Mouse (Mus musculus) liver, embryonic 16.5 days (tissue): Measurements from ENCODE around the gene Otop2. TPM values are rescaled to one million over a fixed set of nuclear protein-coding genes. Genes with fewer than 3 reads are reported as not detected.

ENCODE experiments used
- ATAC-seq: fragments of 200-750 bp; cut with Nextera tagmentation; 2 replicates; pipeline ENCODE4 v1.8.0; 2017; ENCODE audit warnings: low read depth, mild to moderate bottlenecking, moderate number of reproducible peaks, moderate library complexity
- H3K27ac ChIP-seq: fragments of 300-500 bp; sonication (generic); 2 replicates; pipeline ENCODE4 v1.5.1; 2014; ENCODE audit warnings: mild to moderate bottlenecking, low read length
- H3K27me3 ChIP-seq: fragments of 300-500 bp; sonication (generic); 2 replicates; pipeline ENCODE4 v1.6.1; 2014; ENCODE audit warnings: low read depth, low read length, mixed read lengths; ENCODE audit not compliant: control insufficient read depth, insufficient read depth
- H3K36me3 ChIP-seq: fragments of 300-500 bp; sonication (generic); 2 replicates; pipeline ENCODE4 v1.6.1; 2014; ENCODE audit warnings: mild to moderate bottlenecking; ENCODE audit not compliant: control insufficient read depth, insufficient read depth
- H3K4me1 ChIP-seq: fragments of 300-500 bp; sonication (generic); 2 replicates; pipeline ENCODE4 v1.6.1; 2014; ENCODE audit warnings: low read depth, low read length, mixed read lengths; ENCODE audit not compliant: control insufficient read depth
- H3K4me2 ChIP-seq: fragments of 300-500 bp; sonication (generic); 2 replicates; pipeline ENCODE4 v1.6.1; 2014; ENCODE audit warnings: low read depth, low read length, mixed read lengths
- H3K4me3 ChIP-seq: fragments of 300-500 bp; sonication (generic); 2 replicates; pipeline ENCODE4 v1.5.1; 2014; ENCODE audit warnings: low read depth, mild to moderate bottlenecking, low read length
- H3K9ac ChIP-seq: fragments of 300-500 bp; sonication (generic); 2 replicates; pipeline ENCODE4 v1.6.1; 2014; ENCODE audit warnings: low read depth, low read length
- H3K9me3 ChIP-seq: fragments of 300-500 bp; sonication (generic); replicated peaks from 2 replicates; pipeline ENCODE4 v1.6.1; 2016; ENCODE audit warnings: low read length; ENCODE audit not compliant: control insufficient read depth
- WGBS: fragments of 180-500 bp; shearing (Covaris S2); extraction: QIAGEN DNeasy Blood & Tissue Kit; methylation state at CpG from one replicate; pipeline ENCODE4 v1.1.7; 2014; ENCODE audit not compliant: insufficient replicate concordance; 5-methylcytosine and 5-hydroxymethylcytosine counted together
- polyA plus RNA-seq: library from polyadenylated mRNA; unstranded; fragments of >200 nt; fragmentation: Nextera tagmentation; extraction: Ambion mirVana; gene quantifications from 2 replicates; pipeline ENCODE4 v1.2.1, GENCODE M21; 2015

Otop2 gene
- polyA plus RNA-seq, 1 experiment from 2014 or later, result not detected

- no peaks in the 10 kb centered on the region for H3K36me3 ChIP-seq
- H3K4me1 ChIP-seq, result no peaks in the 10 kb centered on the region
- no peak overlapping the region for H3K27ac ChIP-seq
- ATAC-seq, result no peak
- no peak overlapping the region for H3K4me3 ChIP-seq
- WGBS, result 40% methylated on average over 3 of the region's 3 CpGs
- no peaks in the 10 kb centered on the region for H3K9me3 ChIP-seq
- H3K27me3 ChIP-seq, result no peaks in the 10 kb centered on the region
- H3K9ac ChIP-seq, result no peak overlapping the region
- H3K4me2 ChIP-seq, result no peak overlapping the region
Observed at GRCm38 (mm10) chr11:115359293-115359692, 52.3 kb downstream of the Otop2 start.

- no peaks in the 10 kb centered on the region for H3K9me3 ChIP-seq
Observed at GRCm38 (mm10) chr11:115359726-115360125, 52.8 kb downstream of the Otop2 start.

GRCm38 (mm10) chr11:115364136-115364535, 57.2 kb downstream of the Otop2 start:
- no peak overlapping the region for H3K27ac ChIP-seq
- no peaks in the 10 kb centered on the region for H3K36me3 ChIP-seq
- peaks cover 31% of the 10 kb centered on the region for H3K27me3 ChIP-seq
- H3K9me3 ChIP-seq, result no peaks in the 10 kb centered on the region
- no peak overlapping the region for H3K9ac ChIP-seq
- H3K4me2 ChIP-seq, result no peak overlapping the region
- no peak for ATAC-seq
- H3K4me1 ChIP-seq, result peaks cover 4% of the 10 kb centered on the region
- H3K4me3 ChIP-seq, result no peak overlapping the region
- WGBS, result 77% methylated on average over 3 of the region's 3 CpGs

More at GRCm38 (mm10) chr11:115359726-115360125, 52.8 kb downstream of the Otop2 start:
- ATAC-seq, result no peak
- Histone ChIP-seq H3K9ac (no peak overlapping the region), H3K4me2 (no peak overlapping the region), H3K36me3 (no peaks in the 10 kb centered on the region), H3K27ac (no peak overlapping the region), H3K27me3 (no peaks in the 10 kb centered on the region), H3K4me1 (no peaks in the 10 kb centered on the region), H3K4me3 (no peak overlapping the region)
- WGBS, result 49% methylated on average over 6 of the region's 6 CpGs

GRCm38 (mm10) chr11:115366039-115366705, 59.2 kb downstream of the Otop2 start:
- Histone ChIP-seq H3K9me3 (no peaks in the 10 kb centered on the region), H3K4me3 (no peak overlapping the region), H3K9ac (no peak overlapping the region), H3K4me1 (peaks cover 4% of the 10 kb centered on the region), H3K27ac (no peak overlapping the region), H3K27me3 (peaks cover 33% of the 10 kb centered on the region), H3K4me2 (no peak overlapping the region), H3K36me3 (no peaks in the 10 kb centered on the region)
- 18% methylated on average over 7 of the region's 7 CpGs for WGBS
- no peak for ATAC-seq

- Histone ChIP-seq H3K27me3 (peaks cover 37% of the 10 kb centered on the region), H3K9me3 (no peaks in the 10 kb centered on the region), H3K4me2 (peak overlapping the region; percentile 65), H3K27ac (no peak overlapping the region), H3K36me3 (no peaks in the 10 kb centered on the region), H3K9ac (peak overlapping the region; percentile 14; the same call in 1 of the 2 replicates), H3K4me1 (peaks cover 4% of the 10 kb centered on the region), H3K4me3 (peak overlapping the region; percentile 47)
- 6% methylated on average over 28 of the region's 28 CpGs for WGBS
- no peak for ATAC-seq
Observed at GRCm38 (mm10) chr11:115366706-115367394, 59.9 kb downstream of the Otop2 start.

- WGBS, result under 1% methylated on average over 39 of the region's 39 CpGs
- Histone ChIP-seq H3K4me2 (peak within 1 kb of the TSS; percentile 65), H3K9ac (peak within 1 kb of the TSS; percentile 17; the same call in 1 of the 2 replicates), H3K4me1 (peaks cover 4% of the 10 kb centered on the region), H3K36me3 (no peaks in the 10 kb centered on the region), H3K4me3 (peak within 1 kb of the TSS; percentile 47), H3K27ac (no peak within 1 kb of the TSS), H3K27me3 (peaks cover 37% of the 10 kb centered on the region), H3K9me3 (no peaks in the 10 kb centered on the region)
- peak; percentile 79 for ATAC-seq
Observed at GRCm38 (mm10) chr11:115367395-115367944, 60.5 kb downstream of the Otop2 start, which contains the start of gene Hid1. Gene Hid1, minus strand, starts transcription at chr11:115367756.

GRCm38 (mm10) chr11:115370368-115370767, 63.4 kb downstream of the Otop2 start:
- no peak for ATAC-seq

GRCm38 (mm10) chr11:115371354-115371753, 64.4 kb downstream of the Otop2 start:
- no peak overlapping the region for H3K4me3 ChIP-seq
- no peaks in the 10 kb centered on the region for H3K9me3 ChIP-seq
- H3K36me3 ChIP-seq, result no peaks in the 10 kb centered on the region
- peaks cover 7% of the 10 kb centered on the region for H3K4me1 ChIP-seq
- no peak overlapping the region for H3K27ac ChIP-seq
- no peak for ATAC-seq
- 49% methylated on average over 8 of the region's 8 CpGs for WGBS
- H3K9ac ChIP-seq, result no peak overlapping the region
- no peak overlapping the region for H3K4me2 ChIP-seq
- H3K27me3 ChIP-seq, result peaks cover 47% of the 10 kb centered on the region

More at GRCm38 (mm10) chr11:115370368-115370767, 63.4 kb downstream of the Otop2 start:
- Histone ChIP-seq H3K36me3 (no peaks in the 10 kb centered on the region), H3K4me3 (no peak overlapping the region), H3K4me1 (peaks cover 7% of the 10 kb centered on the region), H3K27ac (no peak overlapping the region), H3K4me2 (no peak overlapping the region), H3K9ac (no peak overlapping the region), H3K27me3 (peaks cover 54% of the 10 kb centered on the region), H3K9me3 (no peaks in the 10 kb centered on the region)
- WGBS, result 38% methylated on average over 7 of the region's 7 CpGs

- Histone ChIP-seq H3K4me3 (no peak overlapping the region), H3K9ac (no peak overlapping the region), H3K4me2 (no peak overlapping the region), H3K27ac (no peak overlapping the region), H3K9me3 (no peaks in the 10 kb centered on the region), H3K4me1 (peaks cover 7% of the 10 kb centered on the region), H3K27me3 (peaks cover 40% of the 10 kb centered on the region), H3K36me3 (no peaks in the 10 kb centered on the region)
- no peak for ATAC-seq
- 34% methylated on average over 1 of the region's 1 CpGs for WGBS
Observed at GRCm38 (mm10) chr11:115372015-115372414, 65.1 kb downstream of the Otop2 start.
